ENCODE assay signal across 15 mouse cellular contexts in the genomic region with DNA sequence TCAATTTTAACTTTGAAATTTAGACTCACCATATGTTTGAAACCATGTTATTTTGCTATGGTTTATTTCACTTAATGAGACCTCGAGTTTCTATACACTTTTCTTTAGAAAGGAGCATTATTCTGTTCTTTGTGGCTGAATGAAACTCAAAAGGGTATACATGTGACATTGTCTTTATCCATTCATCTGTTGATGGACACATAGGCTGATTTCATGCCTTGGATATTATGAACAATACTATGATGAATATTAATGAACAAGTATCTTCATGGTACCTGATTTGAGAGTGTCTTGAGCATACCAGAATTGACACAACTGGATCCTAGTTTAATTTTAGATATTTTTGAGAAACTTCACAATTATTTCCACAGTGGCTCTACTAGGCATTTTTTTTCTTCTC.
"Had no signal": no experiment of that assay in that cellular context is flagged by ENCODE, and none has a peak within 500 bp of the region (broad histone marks: within the 10 kb centered on the region; RNA-seq: fewer than 3 reads in every experiment).

No protein-coding gene starts in this region.

- H3K4me2 ChIP-seq: kidney, embryonic 15.5 days; liver, embryonic 13.5 days had no signal

- H3K27ac ChIP-seq: kidney, embryonic 15.5 days; left cerebral cortex, adult 2 months; liver, embryonic 13.5 days had no signal

- H3K9me3 ChIP-seq: kidney, embryonic 15.5 days; liver, embryonic 13.5 days had no signal

- H3K36me3 ChIP-seq: kidney, embryonic 15.5 days; liver, embryonic 13.5 days had no signal

- H3K9ac ChIP-seq: kidney, embryonic 15.5 days; liver, embryonic 13.5 days had no signal

- ATAC-seq: intestine, embryonic 16.5 days; midbrain, embryonic 16.5 days had no signal

- DNase-seq: kidney, adult 8-10 months; kidney, postnatal 10 days; kidney, postnatal 36 days; layer of hippocampus, postnatal 36 days; liver, embryonic 13.5 days; lung, adult 2 months; lung, postnatal 14 days; lung, postnatal 4 days; thymus, adult 18-20 months; thymus, postnatal 36 days had no signal

- H3K27me3 ChIP-seq: kidney, embryonic 15.5 days; liver, embryonic 13.5 days had no signal

- H3K4me3 ChIP-seq: kidney, embryonic 15.5 days; left cerebral cortex, adult 2 months; liver, embryonic 13.5 days; myocyte had no signal

- H3K4me1 ChIP-seq: kidney, embryonic 15.5 days; liver, embryonic 13.5 days had no signal
